Mouse (Mus musculus) liver, embryonic 14.5 days (tissue): ENCODE results near the gene Fam205a1.

Experiments
- CTCF ChIP-seq: IDR thresholded peaks from 2 replicates; pipeline ENCODE4 v1.5.1; 2016; ENCODE audit warnings: antibody characterized with exemption, low read depth, control low read depth
- EP300 ChIP-seq: IDR thresholded peaks from 2 replicates; pipeline ENCODE4 v1.6.1; 2016; ENCODE audit warnings: antibody characterized with exemption, low read depth

DNA sequence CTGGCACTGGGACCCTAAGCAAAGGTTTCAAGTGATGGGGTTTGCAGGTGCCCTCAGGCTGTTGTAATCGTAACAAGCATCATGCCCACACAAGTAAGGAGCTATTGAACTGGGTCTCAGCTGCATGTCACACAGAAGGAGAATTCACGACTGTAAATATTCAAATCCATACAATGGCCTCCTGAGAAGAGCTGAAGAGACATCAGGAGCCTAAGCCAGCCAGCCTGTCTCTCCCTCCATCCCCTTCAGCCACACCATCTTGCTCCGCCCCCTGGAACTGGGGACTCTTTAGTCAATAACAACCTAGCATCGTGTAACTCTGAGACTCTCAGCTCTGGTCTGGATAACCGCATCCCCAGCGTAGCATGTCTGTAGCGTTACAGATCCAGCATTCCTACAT, 37.5 kb upstream of the Fam205a1 start:
- TF ChIP-seq CTCF (no peak), EP300 (no peak)
